Mouse (Mus musculus): ENCODE data around the gene Cnot3.
"Not testable (repeated sequence)": the region's sequence is repeated elsewhere in the genome, so short reads cannot be mapped to it uniquely, and the experiment has no call there.

Gene Cnot3

GRCm38 (mm10) chr7:3646641-3647040, 1.6 kb downstream of the Cnot3 start:
- DNase-seq (ENCODE audit: low spot score in 2 of 2), result peak in 1 of 2 experiments; percentile 24

GRCm38 (mm10) chr7:3656966-3657365, 11.9 kb downstream of the Cnot3 start:
- DNase-seq (ENCODE audit: low spot score in 2 of 2), result no peak

- no peak for DNase-seq (ENCODE audit: low spot score in 2 of 2)
Observed at GRCm38 (mm10) chr7:3658578-3658977, 13.5 kb downstream of the Cnot3 start.

GRCm38 (mm10) chr7:3664524-3665214, 19.6 kb downstream of the Cnot3 start:
- peak in 1 of 2 experiments; percentile 25 for DNase-seq (ENCODE audit: low spot score in 2 of 2)

GRCm38 (mm10) chr7:3665215-3666114, 20.4 kb downstream of the Cnot3 start, which contains the start of gene Leng1:
TSS of gene Leng1 (minus strand) at chr7:3665840.
- DNase-seq (ENCODE audit: low spot score in 2 of 2), result peak; percentile 84 to 94

GRCm38 (mm10) chr7:3666921-3667391, 21.9 kb downstream of the Cnot3 start:
- peak in 1 of 2 experiments; percentile 24 for DNase-seq (ENCODE audit: low spot score in 2 of 2)

GRCm38 (mm10) chr7:3674507-3675227, 29.6 kb downstream of the Cnot3 start:
- peak; percentile 77 to 89 for DNase-seq (ENCODE audit: low spot score in 2 of 2)

GRCm38 (mm10) chr7:3675228-3675548, 30.1 kb downstream of the Cnot3 start:
- DNase-seq (ENCODE audit: low spot score in 2 of 2), result no peak

GRCm38 (mm10) chr7:3676371-3676770, 31.3 kb downstream of the Cnot3 start:
- DNase-seq (ENCODE audit: low spot score in 2 of 2), result no peak

- no peak for DNase-seq (ENCODE audit: low spot score in 2 of 2)
Observed at GRCm38 (mm10) chr7:3677342-3677741, 32.3 kb downstream of the Cnot3 start, which contains the start of gene Tmc4. TSS of gene Tmc4 (minus strand) at chr7:3677553.

GRCm38 (mm10) chr7:3683908-3684550, 39.0 kb downstream of the Cnot3 start:
- no peak for DNase-seq (ENCODE audit: low spot score in 2 of 2)

- DNase-seq (ENCODE audit: low spot score in 2 of 2), result no peak
Observed at GRCm38 (mm10) chr7:3684698-3685097, 39.6 kb downstream of the Cnot3 start.

GRCm38 (mm10) chr7:3685400-3686187, 40.5 kb downstream of the Cnot3 start:
- DNase-seq (ENCODE audit: low spot score in 2 of 2), result no peak

- DNase-seq (ENCODE audit: low spot score in 2 of 2), result no peak
Observed at GRCm38 (mm10) chr7:3691919-3692318, 46.9 kb downstream of the Cnot3 start.

- DNase-seq (ENCODE audit: low spot score in 2 of 2), result no peak
Observed at GRCm38 (mm10) chr7:3692382-3692986, 47.4 kb downstream of the Cnot3 start, which contains the start of gene Tsen34. TSS of gene Tsen34 (plus strand) at chr7:3692863.

GRCm38 (mm10) chr7:3692987-3693808, 48.1 kb downstream of the Cnot3 start, which contains the start of gene Mboat7:
TSS of gene Mboat7 (minus strand) at chr7:3693523.
- DNase-seq (ENCODE audit: low spot score in 2 of 2), result peak; percentile 94 to 98

- DNase-seq (ENCODE audit: low spot score in 2 of 2), result no peak
Observed at GRCm38 (mm10) chr7:3693809-3694075, 48.7 kb downstream of the Cnot3 start.

- peak; percentile 44 to 69 for DNase-seq (ENCODE audit: low spot score in 2 of 2)
Observed at GRCm38 (mm10) chr7:3694076-3694948, 49.2 kb downstream of the Cnot3 start.

- not testable (repeated sequence) for DNase-seq (ENCODE audit: low spot score in 2 of 2)
Observed at GRCm38 (mm10) chr7:3694949-3695305, 49.9 kb downstream of the Cnot3 start.
